Mouse (Mus musculus): ENCODE data around the gene Irx2. TPM values are rescaled to one million over a fixed set of nuclear protein-coding genes. Genes with fewer than 3 reads are reported as not detected.

Irx2 gene
- polyA plus RNA-seq, 1 experiment from 2014 or later = 23.4 TPM

GRCm38 (mm10) chr13:72624847-72625170, 3.8 kb upstream of the Irx2 start:
- H3K4me3 ChIP-seq (replicated peaks; ENCODE audit: low read length) = peak overlapping the region; percentile 24
- H3K27me3 ChIP-seq (ENCODE audit: control insufficient read depth, insufficient read depth, low read length) = peaks cover 56% of the 10 kb centered on the region
- no peak overlapping the region for H3K27ac ChIP-seq

DNA sequence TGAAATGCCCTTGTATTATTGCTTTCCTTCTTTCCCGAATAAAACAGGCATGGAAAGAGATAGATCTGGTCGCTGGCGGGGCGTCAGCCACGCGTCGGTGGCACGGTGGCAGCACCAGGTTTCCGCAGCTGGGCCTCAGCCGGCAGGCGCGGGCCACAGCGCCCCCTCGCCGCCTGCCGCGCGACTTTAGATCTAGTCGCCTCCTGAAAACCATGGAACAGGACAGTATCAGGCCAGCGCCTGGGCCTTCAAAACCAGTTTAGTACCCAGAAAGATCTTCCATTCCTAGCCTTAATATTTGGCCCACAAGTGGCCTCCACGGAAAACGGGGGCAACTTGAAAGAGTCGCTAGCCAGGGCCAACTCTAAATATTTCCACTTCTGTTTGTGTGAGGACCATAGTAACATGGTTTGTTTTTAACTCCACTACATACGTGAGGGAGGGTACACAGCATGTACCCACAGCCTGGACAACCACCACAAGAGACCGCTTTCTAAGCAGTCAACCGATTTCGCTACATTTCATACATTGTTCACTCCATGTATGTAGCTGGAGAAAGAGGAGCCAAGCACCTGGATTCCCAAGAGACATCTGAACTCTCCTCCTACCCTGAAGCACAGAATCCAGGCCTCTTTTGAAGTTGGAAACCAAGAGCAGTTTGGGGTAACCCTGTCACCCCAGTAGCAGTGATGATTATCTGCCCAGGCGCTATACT, 3.2 kb upstream of the Irx2 start:
- H3K4me1 ChIP-seq (replicated peaks; ENCODE audit: control insufficient read depth, insufficient read depth, low read length) = peaks cover 4% of the 10 kb centered on the region; the same call in 1 of the 2 replicates
- no peak overlapping the region for H3K27ac ChIP-seq
- H3K27me3 ChIP-seq (ENCODE audit: control insufficient read depth, insufficient read depth, low read length) = peaks cover 56% of the 10 kb centered on the region
- no peaks in the 10 kb centered on the region for H3K36me3 ChIP-seq (replicated peaks; ENCODE audit: control insufficient read depth, insufficient read depth)
- H3K9me3 ChIP-seq (ENCODE audit: control insufficient read depth, low read length) = no peaks in the 10 kb centered on the region
- peak overlapping the region; percentile 24 for H3K4me3 ChIP-seq (replicated peaks; ENCODE audit: low read length)
- 10% methylated on average over 28 of the region's 28 CpGs for WGBS
- no peak overlapping the region for H3K9ac ChIP-seq
- peak; percentile 59 for DNase-seq (ENCODE audit: low spot score)
- no peak for ATAC-seq (ENCODE audit: low FRiP score)
- H3K4me2 ChIP-seq (replicated peaks) = peak overlapping the region; percentile 66

More at GRCm38 (mm10) chr13:72624847-72625170, 3.8 kb upstream of the Irx2 start:
- Histone ChIP-seq H3K4me2 (replicated peaks) (peak overlapping the region; percentile 66), H3K4me1 (replicated peaks; ENCODE audit: control insufficient read depth, insufficient read depth, low read length) (peaks cover 4% of the 10 kb centered on the region; the same call in 1 of the 2 replicates), H3K9ac (peak overlapping the region; percentile 53; the same call in 1 of the 2 replicates), H3K9me3 (ENCODE audit: control insufficient read depth, low read length) (no peaks in the 10 kb centered on the region), H3K36me3 (replicated peaks; ENCODE audit: control insufficient read depth, insufficient read depth) (no peaks in the 10 kb centered on the region)
- 5% methylated on average over 6 of the region's 6 CpGs for WGBS
- ATAC-seq (ENCODE audit: low FRiP score) = no peak
- no peak for DNase-seq (ENCODE audit: low spot score)

DNA sequence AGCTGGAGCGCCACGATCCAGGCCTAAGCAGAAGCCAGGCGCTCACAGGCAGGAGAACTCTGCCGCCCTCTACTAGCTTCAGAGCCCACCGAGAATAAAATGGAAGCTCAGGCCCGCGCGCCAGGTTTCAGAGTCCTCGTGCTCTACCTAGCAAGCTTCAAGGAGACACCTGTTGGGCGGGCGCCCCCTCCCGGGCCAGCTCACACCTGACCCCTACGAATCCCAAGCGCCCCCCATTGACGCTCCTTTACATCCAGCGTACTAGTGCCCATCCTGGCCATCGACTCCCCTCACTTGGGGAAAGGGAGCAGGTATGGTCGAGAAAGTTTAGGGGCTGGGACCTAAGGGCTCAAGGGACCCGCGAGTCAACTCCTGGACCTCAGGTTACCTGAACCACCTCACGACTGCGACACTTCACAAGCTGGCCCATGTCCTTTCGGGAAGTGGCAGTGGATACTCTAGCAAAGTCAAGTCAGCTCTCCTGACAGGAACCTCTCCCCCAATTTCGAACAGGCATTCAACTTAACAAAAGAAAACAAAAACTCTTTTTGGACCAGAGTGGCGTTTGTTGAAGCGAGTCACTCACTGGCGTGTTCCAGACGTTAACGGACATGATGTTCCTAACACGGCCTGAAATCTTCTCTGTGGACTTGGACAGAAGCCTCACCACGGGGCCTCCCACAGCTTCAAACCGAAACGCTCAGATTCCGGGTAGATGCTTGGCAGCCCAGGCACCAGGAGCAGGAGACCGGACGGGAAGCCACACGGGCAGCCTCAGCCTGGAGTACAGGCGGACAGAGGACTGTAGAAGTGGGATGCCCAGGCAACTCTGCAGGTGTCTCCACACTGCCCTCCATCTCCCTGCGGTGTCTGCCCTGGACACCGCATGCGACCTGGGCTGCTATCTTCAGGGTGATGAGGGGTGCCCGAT, 964 bp upstream of the Irx2 start:
- Histone ChIP-seq H3K27ac (peak overlapping the region; percentile 85), H3K4me2 (replicated peaks) (peak overlapping the region; percentile 66), H3K27me3 (ENCODE audit: control insufficient read depth, insufficient read depth, low read length) (peaks cover 48% of the 10 kb centered on the region), H3K9me3 (ENCODE audit: control insufficient read depth, low read length) (no peaks in the 10 kb centered on the region), H3K9ac (peak overlapping the region; percentile 76), H3K36me3 (replicated peaks; ENCODE audit: control insufficient read depth, insufficient read depth) (0 out of 2 replicates have a peak, but pooled peaks cover 9% of the 10 kb centered on the region), H3K4me1 (replicated peaks; ENCODE audit: control insufficient read depth, insufficient read depth, low read length) (peaks cover 12% of the 10 kb centered on the region; the same call in 1 of the 2 replicates), H3K4me3 (replicated peaks; ENCODE audit: low read length) (peak overlapping the region; percentile 65)
- ATAC-seq (ENCODE audit: low FRiP score) = no peak
- peak; percentile 53 for DNase-seq (ENCODE audit: low spot score)
- under 1% methylated on average over 41 of the region's 42 CpGs for WGBS

DNA sequence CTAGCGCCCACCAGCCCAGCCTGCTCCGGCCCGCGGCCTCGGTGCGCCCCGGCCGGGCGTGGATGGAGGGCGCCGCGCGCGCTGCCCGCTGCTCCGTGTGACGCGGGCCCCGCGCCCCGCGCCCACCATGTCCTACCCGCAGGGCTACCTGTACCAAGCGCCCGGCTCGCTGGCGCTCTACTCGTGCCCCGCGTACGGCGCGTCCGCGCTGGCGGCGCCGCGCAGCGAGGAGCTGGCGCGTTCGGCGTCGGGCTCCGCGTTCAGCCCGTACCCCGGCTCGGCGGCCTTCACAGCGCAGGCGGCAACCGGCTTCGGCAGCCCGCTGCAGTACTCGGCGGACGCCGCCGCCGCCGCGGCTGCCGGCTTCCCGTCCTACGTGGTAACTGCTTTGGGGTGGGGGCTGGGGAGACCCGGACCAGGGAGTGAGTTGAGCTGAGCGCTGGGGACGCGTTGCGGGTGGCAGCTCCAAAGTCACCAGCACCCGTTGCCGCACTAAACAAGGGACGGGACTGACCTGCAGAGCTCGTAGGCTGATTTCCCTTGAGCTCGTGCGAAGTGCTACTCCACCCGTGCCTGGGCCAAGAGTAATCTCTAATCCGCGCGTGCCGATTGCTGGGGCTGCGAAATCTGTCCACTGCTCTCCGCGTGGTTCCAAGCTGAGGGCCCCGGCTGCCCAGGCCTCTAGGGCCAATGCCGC, 463 bp downstream of the Irx2 start:
- peak overlapping the region; percentile 65 for H3K4me3 ChIP-seq (replicated peaks; ENCODE audit: low read length)
- ATAC-seq (ENCODE audit: low FRiP score) (peak; percentile 1; the same call in 1 of the 2 replicates), DNase-seq (ENCODE audit: low spot score) (peak; percentile 44)
- H3K9ac ChIP-seq = peak overlapping the region; percentile 76
- H3K9me3 ChIP-seq (ENCODE audit: control insufficient read depth, low read length) = no peaks in the 10 kb centered on the region
- 0 out of 2 replicates have a peak, but pooled peaks cover 9% of the 10 kb centered on the region for H3K36me3 ChIP-seq (replicated peaks; ENCODE audit: control insufficient read depth, insufficient read depth)
- peaks cover 12% of the 10 kb centered on the region; the same call in 1 of the 2 replicates for H3K4me1 ChIP-seq (replicated peaks; ENCODE audit: control insufficient read depth, insufficient read depth, low read length)
- peak overlapping the region; percentile 88 for H3K27ac ChIP-seq
- peaks cover 38% of the 10 kb centered on the region for H3K27me3 ChIP-seq (ENCODE audit: control insufficient read depth, insufficient read depth, low read length)
- peak overlapping the region; percentile 66 for H3K4me2 ChIP-seq (replicated peaks)
- WGBS = under 1% methylated on average over 72 of the region's 88 CpGs

DNA sequence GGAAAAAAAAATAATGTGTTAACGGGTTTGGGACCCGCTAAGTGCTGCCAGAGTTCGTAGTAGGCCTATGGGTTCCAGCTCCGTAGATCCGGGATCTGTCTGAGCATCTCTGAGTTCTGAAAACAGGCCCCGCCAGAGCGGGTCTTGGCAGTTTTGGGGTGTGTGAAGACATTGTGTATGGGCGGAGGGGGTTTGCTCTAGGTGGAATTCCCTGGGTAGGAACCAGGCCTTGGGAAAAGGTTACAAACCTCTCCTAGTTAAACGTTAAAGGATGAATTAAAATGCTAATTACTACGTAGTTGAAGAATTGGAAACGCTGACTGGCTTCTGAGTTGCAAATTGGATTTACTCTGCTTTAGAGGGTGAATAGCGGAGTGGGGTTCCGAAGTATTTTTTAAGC, 1.2 kb downstream of the Irx2 start:
- Histone ChIP-seq H3K27me3 (ENCODE audit: control insufficient read depth, insufficient read depth, low read length) (peaks cover 42% of the 10 kb centered on the region), H3K4me3 (replicated peaks; ENCODE audit: low read length) (peak overlapping the region; percentile 65), H3K9ac (peak overlapping the region; percentile 76), H3K27ac (peak overlapping the region; percentile 88), H3K9me3 (ENCODE audit: control insufficient read depth, low read length) (no peaks in the 10 kb centered on the region), H3K4me1 (replicated peaks; ENCODE audit: control insufficient read depth, insufficient read depth, low read length) (peaks cover 12% of the 10 kb centered on the region; the same call in 1 of the 2 replicates), H3K36me3 (replicated peaks; ENCODE audit: control insufficient read depth, insufficient read depth) (0 out of 2 replicates have a peak, but pooled peaks cover 9% of the 10 kb centered on the region), H3K4me2 (replicated peaks) (peak overlapping the region; percentile 66)
- DNase-seq (ENCODE audit: low spot score) (peak; percentile 46), ATAC-seq (ENCODE audit: low FRiP score) (no peak)
- WGBS = 2% methylated on average over 13 of the region's 13 CpGs

DNA sequence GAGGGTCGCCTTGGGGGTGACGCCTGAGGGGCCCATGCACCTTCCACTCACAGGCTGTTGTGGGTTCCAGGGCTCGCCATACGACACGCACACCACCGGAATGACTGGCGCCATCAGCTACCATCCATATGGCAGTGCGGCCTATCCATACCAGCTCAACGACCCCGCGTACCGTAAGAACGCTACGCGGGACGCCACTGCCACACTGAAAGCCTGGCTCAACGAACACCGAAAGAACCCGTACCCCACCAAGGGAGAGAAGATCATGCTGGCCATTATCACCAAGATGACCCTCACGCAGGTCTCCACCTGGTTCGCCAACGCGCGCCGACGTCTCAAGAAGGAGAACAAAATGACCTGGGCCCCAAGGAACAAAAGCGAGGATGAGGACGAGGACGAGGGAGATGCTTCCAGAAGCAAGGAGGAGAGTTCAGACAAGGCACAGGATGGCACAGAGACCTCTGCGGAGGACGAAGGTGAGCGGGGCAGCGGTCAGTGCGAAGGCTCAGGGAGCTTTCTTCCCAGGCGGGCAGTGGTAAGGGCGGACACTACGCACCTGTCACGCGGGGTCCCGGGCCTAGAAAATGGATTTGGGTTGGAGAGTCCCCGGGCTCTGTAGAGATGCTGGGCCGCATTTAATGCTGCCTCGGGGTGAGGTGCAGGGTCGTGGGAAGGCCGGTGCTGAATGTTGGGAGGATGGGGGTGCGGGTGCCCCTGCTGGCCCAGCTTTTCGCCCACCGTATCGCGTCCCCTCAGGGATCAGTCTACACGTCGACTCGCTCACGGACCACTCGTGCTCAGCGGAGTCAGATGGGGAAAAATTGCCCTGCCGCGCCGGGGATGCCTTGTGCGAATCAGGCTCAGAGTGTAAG, 2.1 kb downstream of the Irx2 start:
- H3K27ac ChIP-seq = peak overlapping the region; percentile 88
- 1% methylated on average over 60 of the region's 60 CpGs for WGBS
- peaks cover 12% of the 10 kb centered on the region; the same call in 1 of the 2 replicates for H3K4me1 ChIP-seq (replicated peaks; ENCODE audit: control insufficient read depth, insufficient read depth, low read length)
- H3K9ac ChIP-seq = peak overlapping the region; percentile 76
- 0 out of 2 replicates have a peak, but pooled peaks cover 9% of the 10 kb centered on the region for H3K36me3 ChIP-seq (replicated peaks; ENCODE audit: control insufficient read depth, insufficient read depth)
- peaks cover 45% of the 10 kb centered on the region for H3K27me3 ChIP-seq (ENCODE audit: control insufficient read depth, insufficient read depth, low read length)
- DNase-seq (ENCODE audit: low spot score) (peak; percentile 30), ATAC-seq (ENCODE audit: low FRiP score) (no peak)
- H3K4me3 ChIP-seq (replicated peaks; ENCODE audit: low read length) = peak overlapping the region; percentile 65
- H3K4me2 ChIP-seq (replicated peaks) = peak overlapping the region; percentile 66
- no peaks in the 10 kb centered on the region for H3K9me3 ChIP-seq (ENCODE audit: control insufficient read depth, low read length)

- peak overlapping the region; percentile 66 for H3K4me2 ChIP-seq (replicated peaks)
- peak overlapping the region; percentile 88 for H3K27ac ChIP-seq
- peak overlapping the region; percentile 65 for H3K4me3 ChIP-seq (replicated peaks; ENCODE audit: low read length)
- H3K9me3 ChIP-seq (ENCODE audit: control insufficient read depth, low read length) = no peaks in the 10 kb centered on the region
- peak overlapping the region; percentile 76 for H3K9ac ChIP-seq
- H3K36me3 ChIP-seq (replicated peaks; ENCODE audit: control insufficient read depth, insufficient read depth) = 0 out of 2 replicates have a peak, but pooled peaks cover 9% of the 10 kb centered on the region
- H3K4me1 ChIP-seq (replicated peaks; ENCODE audit: control insufficient read depth, insufficient read depth, low read length) = peaks cover 16% of the 10 kb centered on the region; the same call in 1 of the 2 replicates
- ATAC-seq (ENCODE audit: low FRiP score) = no peak
- peaks cover 43% of the 10 kb centered on the region for H3K27me3 ChIP-seq (ENCODE audit: control insufficient read depth, insufficient read depth, low read length)
- under 1% methylated on average over 62 of the region's 62 CpGs for WGBS
- DNase-seq (ENCODE audit: low spot score) = peak; percentile 26
Measured at GRCm38 (mm10) chr13:72631373-72632021, 2.9 kb downstream of the Irx2 start.

DNA sequence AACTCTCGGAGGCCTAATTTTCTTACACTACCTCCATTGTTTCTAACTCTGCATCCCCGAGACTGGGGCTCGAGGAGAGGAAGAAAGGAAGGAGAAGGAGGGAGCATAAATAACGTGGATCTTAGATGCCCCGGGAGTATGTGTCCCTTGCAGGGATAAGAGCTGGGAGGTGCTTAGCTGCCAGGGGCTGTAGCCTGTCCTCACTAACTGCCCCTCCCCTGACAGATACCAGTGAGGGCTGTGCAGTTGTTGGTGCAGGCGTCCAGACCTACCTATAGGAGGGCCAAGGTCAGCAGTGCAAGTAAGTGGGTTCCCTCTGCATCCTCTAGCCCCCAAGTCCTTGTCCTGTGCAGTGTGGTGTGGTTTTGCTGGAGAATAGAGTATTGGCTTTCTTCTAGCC, 3.7 kb downstream of the Irx2 start:
- Histone ChIP-seq H3K4me2 (replicated peaks) (peak overlapping the region; percentile 66), H3K4me3 (replicated peaks; ENCODE audit: low read length) (peak overlapping the region; percentile 65), H3K27ac (peak overlapping the region; percentile 88), H3K9me3 (ENCODE audit: control insufficient read depth, low read length) (no peaks in the 10 kb centered on the region), H3K4me1 (replicated peaks; ENCODE audit: control insufficient read depth, insufficient read depth, low read length) (peaks cover 18% of the 10 kb centered on the region; the same call in 1 of the 2 replicates), H3K27me3 (ENCODE audit: control insufficient read depth, insufficient read depth, low read length) (peaks cover 43% of the 10 kb centered on the region), H3K36me3 (replicated peaks; ENCODE audit: control insufficient read depth, insufficient read depth) (0 out of 2 replicates have a peak, but pooled peaks cover 9% of the 10 kb centered on the region), H3K9ac (peak overlapping the region; percentile 76)
- WGBS = 16% methylated on average over 6 of the region's 6 CpGs
- ATAC-seq (ENCODE audit: low FRiP score) = no peak
- peak; percentile 29 for DNase-seq (ENCODE audit: low spot score)
